Comparison of ENCODE assay signal across 8 mouse cellular contexts in the genomic region with DNA sequence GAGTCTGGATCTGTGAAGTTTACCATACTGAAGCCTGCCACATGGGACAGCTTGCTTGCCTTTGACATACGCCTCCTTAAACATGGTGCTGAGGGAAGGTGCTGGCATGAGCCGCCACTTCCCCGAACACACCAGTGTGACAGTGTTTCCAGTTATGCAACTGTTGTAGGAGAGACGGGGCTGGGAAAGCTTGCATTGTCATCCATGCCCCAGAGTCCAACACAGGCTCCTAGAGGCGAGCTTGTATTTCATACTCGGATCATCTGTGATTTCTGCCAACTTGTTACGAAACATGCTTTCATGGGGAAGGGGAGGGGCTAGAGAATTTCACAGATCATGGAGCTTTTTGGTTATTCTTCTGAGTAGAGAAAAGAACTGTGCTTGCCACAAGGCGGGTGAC.
DNase-seq lines count a peak whose midpoint lies in the region; ATAC-seq lines count a peak whose summit lies in the region.

No protein-coding gene starts in this region.

- DNase-seq in heart, adult 11 months: peak; percentile 96
- no peak for DNase-seq in heart, postnatal 4 days
- DNase-seq in frontal cortex, adult 2 months (ENCODE audit: extremely low spot score in 1 of 2, low spot score in 1 of 2): peak; percentile 64 to 69
- peak; percentile 33 for DNase-seq in layer of hippocampus, adult 9-10 months (ENCODE audit: low spot score)
- DNase-seq in ovary, postnatal 10 days (ENCODE audit: low spot score): no peak
- no peak for DNase-seq in natural killer cell, adult 2 months (ENCODE audit: low spot score in 2 of 2)

- peak; percentile 93 for ATAC-seq in megakaryocyte progenitor cell, adult 5-6 weeks (replicated peaks; ENCODE audit: poor library complexity)
- no peak for ATAC-seq in CD4-positive, CD25-positive, alpha-beta regulatory T cell, adult 4 months

Comparison
In these comparisons a context has a peak if more than half of its experiments do, and no peak if none do; other contexts are left out.
1. DNase-seq: peak in heart, adult 11 months (single experiment), frontal cortex, adult 2 months (2 of 2) and layer of hippocampus, adult 9-10 months (single experiment); none in heart, postnatal 4 days (single experiment), ovary, postnatal 10 days (single experiment) and natural killer cell, adult 2 months (0 of 2).